In the genomic region with DNA sequence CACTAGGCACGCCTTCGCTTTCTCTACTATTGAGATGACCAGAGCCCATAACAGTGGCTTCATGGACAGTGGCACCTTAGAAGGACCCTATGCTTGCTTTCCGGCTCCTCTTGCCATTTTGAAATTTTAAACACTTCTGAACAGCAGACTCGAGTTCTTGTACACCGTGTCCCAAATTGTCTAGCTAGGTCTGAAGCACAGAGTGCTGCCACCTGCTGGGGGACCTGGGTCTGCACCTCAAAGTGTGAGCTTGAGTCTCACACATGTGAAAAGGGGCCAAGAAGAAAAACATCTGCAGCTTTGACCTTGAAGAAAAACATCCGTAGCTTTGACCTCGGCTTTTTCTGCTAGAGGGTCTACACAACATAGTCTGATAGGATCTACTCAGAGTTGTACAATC, we compare ENCODE assay signal across 8 mouse cellular contexts. TPM values are rescaled to one million over a fixed set of nuclear protein-coding genes. Genes with fewer than 3 reads are reported as not detected.
DNase-seq lines count a peak whose midpoint lies in the region; ATAC-seq and TF ChIP-seq lines count a peak whose summit lies in the region.
"Had no signal": no experiment of that assay in that cellular context is flagged by ENCODE, and none has a peak within 500 bp of the region (broad histone marks: within the 10 kb centered on the region; RNA-seq: fewer than 3 reads in every experiment).

No protein-coding gene starts in this region.

- DNase-seq in ovary, postnatal 36 days (ENCODE audit: low spot score): peak; percentile 70
- no peak for DNase-seq in ovary, adult 18-20 months (ENCODE audit: low spot score)
- peak; percentile 75 to 83 for DNase-seq in heart, postnatal 14 days
- DNase-seq in liver, adult 2 months (ENCODE audit: extremely low read depth, low read depth, low spot score): peak; percentile 67
- peak; percentile 79 for DNase-seq in retina, embryonic 14.5 days (ENCODE audit: low spot score)

- no peaks in the 10 kb centered on the region for H3K27me3 ChIP-seq in liver, adult 2 months (ENCODE audit: control insufficient read depth, insufficient read depth, low read length)
- H3K27me3 ChIP-seq: neural tube, embryonic 12.5 days had no signal

- peak; percentile 64 for ATAC-seq in activated CD4-positive, CD25-positive, alpha-beta regulatory T cell, adult 4 months

- WGBS in liver, adult 2 months: 27% methylated on average over 7 of the region's 7 CpGs

- intact Hi-C loops in heart, postnatal 14 days (cut with DNase I): no loop called here

- H3K79me2 ChIP-seq in liver, adult 2 months (ENCODE audit: control insufficient read depth, insufficient read depth, low read length): no peaks in the 10 kb centered on the region

- H3K9ac ChIP-seq in liver, adult 2 months (ENCODE audit: low read depth, low read length): no peak overlapping the region
- H3K9ac ChIP-seq: neural tube, embryonic 12.5 days had no signal

- peaks cover 11% of the 10 kb centered on the region for H3K36me3 ChIP-seq in liver, adult 2 months (ENCODE audit: control insufficient read depth, insufficient read depth, low read length)

- TF ChIP-seq POLR2A in cortical plate, adult 2 months (IDR thresholded peaks at IDR 0.05; ENCODE audit: extremely low read depth, insufficient read depth, low read length): no peak
- no peak for TF ChIP-seq POLR2A in liver, adult 2 months (IDR thresholded peaks at IDR 0.05; ENCODE audit: extremely low read depth, insufficient read depth, low read length)

- no peaks in the 10 kb centered on the region for H3K4me1 ChIP-seq in cortical plate, adult 2 months (ENCODE audit: control insufficient read depth, insufficient read depth, low read length)
- H3K4me1 ChIP-seq in liver, adult 2 months (ENCODE audit: control insufficient read depth, insufficient read depth, low read length): peaks cover 35% of the 10 kb centered on the region

- H3K4me3 ChIP-seq in cortical plate, adult 2 months (ENCODE audit: insufficient read depth, low read length): no peak overlapping the region
- H3K4me3 ChIP-seq in liver, adult 2 months (ENCODE audit: insufficient read depth, low read depth, low read length): no peak overlapping the region
- H3K4me3 ChIP-seq: neural tube, embryonic 12.5 days had no signal

- no peak overlapping the region for H3K27ac ChIP-seq in cortical plate, adult 2 months (ENCODE audit: insufficient read depth, low read length)
- peak overlapping the region; percentile 82 for H3K27ac ChIP-seq in liver, adult 2 months (replicated peaks; ENCODE audit: insufficient read depth, low read depth, low read length)
- H3K27ac ChIP-seq: neural tube, embryonic 12.5 days had no signal

- peak; percentile 73 for TF ChIP-seq CTCF in cortical plate, adult 2 months (IDR thresholded peaks at IDR 0.05; ENCODE audit: extremely low read depth, insufficient read depth, low read length)
- peak; percentile 89 for TF ChIP-seq CTCF in liver, adult 2 months (IDR thresholded peaks at IDR 0.05; ENCODE audit: low read depth, low read length)

RNA-seq across cellular contexts. Expression of a gene that starts 13.1 kb away (rescaled TPM):
- polyA plus RNA-seq in activated CD4-positive, CD25-positive, alpha-beta regulatory T cell, adult 4 months (2017; shearing (Covaris generic)): not detected
- 2.2 and 3.1 TPM in 2 replicates for polyA plus RNA-seq in cortical plate, adult 2 months (2012; rRNA removed)
- total RNA-seq in heart, postnatal 14 days (2021): 1 to 10 TPM; 4.0 to 4.4 TPM
- total RNA-seq in liver, adult 2 months (2014; rRNA removed): 10.1 and 15.4 TPM in 2 replicates
- 57.1 and 103 TPM in 2 replicates for polyA plus RNA-seq in liver, adult 2 months (2012; rRNA removed)

RNA-seq across cellular contexts. Expression of a gene that starts 27.0 kb away (rescaled TPM):
- polyA plus RNA-seq in activated CD4-positive, CD25-positive, alpha-beta regulatory T cell, adult 4 months (2017; shearing (Covaris generic)): 10 to 100 TPM; 12.7 to 13.0 TPM
- polyA plus RNA-seq in cortical plate, adult 2 months (2012; rRNA removed): 10.0 and 10.3 TPM in 2 replicates
- total RNA-seq in heart, postnatal 14 days (2021): 10 to 100 TPM in 1 of 2 experiments, 1 to 10 TPM in 1; 9.9 to 11.3 TPM
- total RNA-seq in liver, adult 2 months (2014; rRNA removed): 16.8 and 19.7 TPM in 2 replicates
- polyA plus RNA-seq in liver, adult 2 months (2012; rRNA removed): 7.4 and 12.2 TPM in 2 replicates

Comparison
In these comparisons a context has a peak if more than half of its experiments do, and no peak if none do; other contexts are left out.
1. RNA of a gene that starts 13.1 kb away (polyA plus RNA-seq): 57.1 to 103 TPM in liver, adult 2 months; 2.2 to 3.1 TPM in cortical plate, adult 2 months and not detected in activated CD4-positive, CD25-positive, alpha-beta regulatory T cell, adult 4 months; every median in the first group is over 10 times any median in the second.